Mouse (Mus musculus) embryonic facial prominence, embryonic 11.5 days (tissue): ENCODE results near the gene Kcnk1. TPM values are rescaled to one million over a fixed set of nuclear protein-coding genes. Genes with fewer than 3 reads are reported as not detected.

Source experiments
- ATAC-seq: fragments of 200-750 bp; cut with Nextera tagmentation; replicated peaks from 2 replicates; pipeline ENCODE4 v1.8.0; 2017; ENCODE audit warnings: low read depth; ENCODE audit not compliant: insufficient number of reproducible peaks, low FRiP score, low TSS enrichment
- DNase-seq: peaks from one replicate; pipeline ENCODE4 v3.0.0-alpha.2; 2015; ENCODE audit warnings: low spot score
- H3K27ac ChIP-seq: fragments of 300-500 bp; sonication (generic); replicated peaks from 2 replicates; pipeline ENCODE4 v1.5.1; 2014; ENCODE audit warnings: mild to moderate bottlenecking, low read depth, low read length, control low read depth
- H3K27me3 ChIP-seq: fragments of 300-500 bp; sonication (generic); 2 replicates; pipeline ENCODE4 v1.6.1; 2014; ENCODE audit warnings: mild to moderate bottlenecking, low read length, moderate library complexity, mixed read lengths; ENCODE audit not compliant: control insufficient read depth, insufficient read depth
- H3K36me3 ChIP-seq: fragments of 300-500 bp; sonication (generic); replicated peaks from 2 replicates; pipeline ENCODE4 v1.6.1; 2014; ENCODE audit warnings: low read depth, mild to moderate bottlenecking, low read length, moderate library complexity, mixed read lengths; ENCODE audit not compliant: control insufficient read depth, insufficient read depth
- H3K4me1 ChIP-seq: fragments of 300-500 bp; sonication (generic); 2 replicates; pipeline ENCODE4 v1.6.1; 2014; ENCODE audit warnings: low read length, mixed read lengths; ENCODE audit not compliant: control insufficient read depth, insufficient read depth
- H3K4me2 ChIP-seq: fragments of 300-500 bp; sonication (generic); 2 replicates; pipeline ENCODE4 v1.6.1; 2014; ENCODE audit warnings: low read depth, mild to moderate bottlenecking, control low read depth, low read length, moderate library complexity
- H3K4me3 ChIP-seq: fragments of 300-500 bp; sonication (generic); 2 replicates; pipeline ENCODE4 v1.5.1; 2014; ENCODE audit warnings: low read depth, low read length, control low read depth
- H3K9ac ChIP-seq: fragments of 300-500 bp; sonication (generic); replicated peaks from 2 replicates; pipeline ENCODE4 v1.6.1; 2014; ENCODE audit warnings: mild to moderate bottlenecking, control low read depth, low read length
- H3K9me3 ChIP-seq: fragments of 300-500 bp; sonication (generic); replicated peaks from 2 replicates; pipeline ENCODE4 v1.6.1; 2016; ENCODE audit warnings: mild to moderate bottlenecking, low read length, inconsistent platforms, mixed read lengths; ENCODE audit not compliant: control insufficient read depth
- WGBS: fragments of 180-500 bp; shearing (Covaris S2); extraction: QIAGEN DNeasy Blood & Tissue Kit; methylation state at CpG from one replicate; pipeline ENCODE4 v1.1.7; 2014; 5-methylcytosine and 5-hydroxymethylcytosine counted together
- polyA plus RNA-seq: library from polyadenylated mRNA; unstranded; fragments of >200 nt; fragmentation: Nextera tagmentation; extraction: Ambion mirVana; gene quantifications from 2 replicates; pipeline ENCODE4 v1.2.1, GENCODE M21; 2014

Kcnk1 gene
- polyA plus RNA-seq, 1 experiment from 2014 or later, result 18.7 TPM

DNA sequence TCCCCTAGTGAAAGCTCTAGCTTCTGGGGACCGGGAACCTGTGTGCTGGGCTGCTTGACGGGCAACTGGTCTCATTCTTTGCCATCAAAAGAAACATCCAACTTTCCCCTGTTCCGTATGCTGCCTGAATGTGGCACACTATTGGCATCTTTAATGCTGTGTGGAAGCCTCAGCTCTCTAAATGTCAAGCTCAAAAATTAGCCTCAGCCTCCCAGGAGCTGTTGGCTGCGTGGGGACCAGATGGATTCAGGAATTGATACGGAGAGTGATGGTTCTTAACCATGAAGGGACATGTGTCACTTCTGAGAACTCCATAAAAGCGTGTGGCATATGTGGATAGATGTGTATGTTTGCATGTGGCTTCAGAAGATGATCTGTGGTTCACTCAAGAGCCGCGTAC lies 27.0 kb downstream of the Kcnk1 start:
- Histone ChIP-seq H3K4me3 (no peak overlapping the region), H3K36me3 (no peaks in the 10 kb centered on the region), H3K4me2 (no peak overlapping the region), H3K9me3 (no peaks in the 10 kb centered on the region), H3K4me1 (no peaks in the 10 kb centered on the region), H3K27ac (no peak overlapping the region), H3K9ac (no peak overlapping the region), H3K27me3 (no peaks in the 10 kb centered on the region)
- 88% methylated on average over 8 of the region's 8 CpGs for WGBS
- no peak for ATAC-seq
- DNase-seq, result no peak

GRCm38 (mm10) chr8:126023706-126024305 lies 28.8 kb downstream of the Kcnk1 start:
- Histone ChIP-seq H3K4me2 (no peak overlapping the region), H3K27me3 (no peaks in the 10 kb centered on the region), H3K9me3 (no peaks in the 10 kb centered on the region), H3K9ac (no peak overlapping the region), H3K4me1 (no peaks in the 10 kb centered on the region), H3K27ac (no peak overlapping the region), H3K4me3 (no peak overlapping the region), H3K36me3 (no peaks in the 10 kb centered on the region)
- DNase-seq (no peak), ATAC-seq (no peak)
- WGBS, result 85% methylated on average over 3 of the region's 3 CpGs

DNA sequence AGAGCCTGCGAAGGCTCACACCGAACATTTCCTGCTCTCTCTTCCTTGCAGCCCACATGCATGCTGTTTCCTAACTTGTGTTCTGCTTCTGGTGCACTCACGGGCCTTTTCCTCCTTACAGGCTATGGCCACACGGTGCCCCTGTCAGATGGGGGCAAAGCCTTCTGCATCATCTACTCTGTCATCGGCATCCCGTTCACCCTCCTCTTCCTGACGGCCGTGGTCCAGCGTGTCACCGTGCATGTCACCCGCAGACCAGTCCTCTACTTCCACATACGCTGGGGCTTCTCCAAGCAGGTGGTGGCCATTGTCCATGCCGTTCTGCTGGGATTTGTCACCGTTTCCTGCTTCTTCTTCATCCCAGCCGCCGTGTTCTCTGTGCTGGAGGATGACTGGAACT lies 29.9 kb downstream of the Kcnk1 start:
- Histone ChIP-seq H3K4me1 (no peaks in the 10 kb centered on the region), H3K4me3 (no peak overlapping the region), H3K4me2 (no peak overlapping the region), H3K9ac (no peak overlapping the region), H3K27me3 (no peaks in the 10 kb centered on the region), H3K27ac (no peak overlapping the region), H3K36me3 (no peaks in the 10 kb centered on the region), H3K9me3 (no peaks in the 10 kb centered on the region)
- ATAC-seq, result no peak
- no peak for DNase-seq
- 91% methylated on average over 16 of the region's 16 CpGs for whole genome bisulfite sequencing

DNA sequence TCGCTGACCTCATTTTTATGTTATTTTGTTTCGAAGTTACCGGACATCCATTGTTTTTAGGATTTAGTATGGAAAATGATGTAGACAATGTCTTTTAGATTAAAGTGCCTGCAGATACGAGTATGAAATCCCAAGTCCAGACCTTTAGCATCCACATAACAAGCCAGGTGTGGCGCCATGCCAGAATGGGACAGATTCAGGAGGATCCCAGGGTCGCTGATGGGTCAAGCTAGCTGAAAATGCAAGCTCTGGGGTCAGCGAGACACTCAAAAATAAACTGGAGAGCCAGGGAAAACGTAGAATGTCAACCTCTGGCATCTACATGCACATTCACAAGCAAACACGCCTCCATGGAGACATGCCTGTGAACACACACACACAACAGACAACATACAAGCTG lies 31.2 kb downstream of the Kcnk1 start:
- H3K9me3 ChIP-seq, result no peaks in the 10 kb centered on the region
- H3K27ac ChIP-seq, result no peak overlapping the region
- H3K4me3 ChIP-seq, result no peak overlapping the region
- no peak overlapping the region for H3K9ac ChIP-seq
- DNase-seq, result no peak
- H3K4me2 ChIP-seq, result no peak overlapping the region
- ATAC-seq, result no peak
- no peaks in the 10 kb centered on the region for H3K27me3 ChIP-seq
- no peaks in the 10 kb centered on the region for H3K36me3 ChIP-seq
- no peaks in the 10 kb centered on the region for H3K4me1 ChIP-seq
- WGBS, result 89% methylated on average over 9 of the region's 9 CpGs

- ATAC-seq (no peak), DNase-seq (no peak)
- H3K9me3 ChIP-seq, result no peaks in the 10 kb centered on the region
- H3K4me2 ChIP-seq, result no peak overlapping the region
- no peak overlapping the region for H3K27ac ChIP-seq
- no peaks in the 10 kb centered on the region for H3K27me3 ChIP-seq
- 92% methylated on average over 9 of the region's 9 CpGs for WGBS
- no peak overlapping the region for H3K4me3 ChIP-seq
- no peaks in the 10 kb centered on the region for H3K36me3 ChIP-seq
- H3K9ac ChIP-seq, result no peak overlapping the region
- no peaks in the 10 kb centered on the region for H3K4me1 ChIP-seq
These were observed 31.6 kb downstream of the Kcnk1 start for GRCm38 (mm10) chr8:126026584-126026983.

DNA sequence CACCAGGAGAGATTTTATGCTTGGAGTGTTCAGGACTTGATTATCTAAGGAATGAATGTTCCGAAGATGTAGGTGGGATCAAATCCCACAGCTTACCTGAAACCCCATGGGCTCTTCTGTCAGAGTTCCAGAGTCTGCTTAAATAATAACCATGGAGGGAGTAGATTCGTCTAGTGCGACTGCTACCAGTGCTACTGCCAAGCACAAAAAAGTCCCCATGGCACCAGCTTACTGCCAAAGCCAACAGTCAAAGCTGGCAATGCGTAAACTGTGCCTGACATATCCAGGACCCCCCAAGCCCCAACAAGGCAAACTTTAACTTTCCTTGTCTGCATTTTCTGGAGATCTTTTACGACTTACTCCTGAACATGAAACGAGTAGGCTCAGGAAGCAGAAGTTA lies 32.5 kb downstream of the Kcnk1 start:
- Histone ChIP-seq H3K4me2 (no peak overlapping the region), H3K4me3 (no peak overlapping the region), H3K4me1 (no peaks in the 10 kb centered on the region), H3K36me3 (no peaks in the 10 kb centered on the region), H3K9me3 (no peaks in the 10 kb centered on the region), H3K27ac (no peak overlapping the region), H3K27me3 (no peaks in the 10 kb centered on the region), H3K9ac (no peak overlapping the region)
- ATAC-seq, result no peak
- DNase-seq, result no peak
- WGBS, result 86% methylated on average over 6 of the region's 6 CpGs

DNA sequence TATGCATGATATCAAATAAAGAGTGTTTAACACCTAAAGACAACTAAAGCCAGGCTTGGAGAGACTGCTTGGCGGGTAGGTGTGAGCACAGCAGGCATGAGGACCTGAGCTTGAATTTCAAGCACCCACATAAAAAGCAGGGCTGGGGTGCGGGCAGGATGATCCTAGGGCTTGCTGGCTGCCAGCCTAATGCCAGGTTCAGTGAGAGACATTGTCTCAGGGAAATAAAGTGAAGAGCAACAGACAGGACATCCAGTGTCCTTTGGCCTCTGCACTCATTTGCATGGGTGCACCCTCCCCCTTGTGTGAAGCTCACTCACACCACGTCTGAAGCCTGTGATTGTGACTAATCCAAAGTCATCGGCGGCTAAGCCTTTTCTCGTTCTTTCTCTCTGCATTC lies 34.0 kb downstream of the Kcnk1 start:
- H3K27me3 ChIP-seq, result no peaks in the 10 kb centered on the region
- WGBS, result 70% methylated on average over 6 of the region's 6 CpGs
- H3K4me3 ChIP-seq, result no peak overlapping the region
- no peak overlapping the region for H3K4me2 ChIP-seq
- H3K9ac ChIP-seq, result no peak overlapping the region
- H3K27ac ChIP-seq, result no peak overlapping the region
- no peaks in the 10 kb centered on the region for H3K4me1 ChIP-seq
- no peaks in the 10 kb centered on the region for H3K9me3 ChIP-seq
- ATAC-seq (no peak), DNase-seq (no peak)
- H3K36me3 ChIP-seq, result no peaks in the 10 kb centered on the region

GRCm38 (mm10) chr8:126032776-126033175 lies 37.8 kb downstream of the Kcnk1 start:
- H3K4me2 ChIP-seq, result no peak overlapping the region
- no peaks in the 10 kb centered on the region for H3K27me3 ChIP-seq
- H3K9ac ChIP-seq, result no peak overlapping the region
- no peak for DNase-seq
- no peaks in the 10 kb centered on the region for H3K36me3 ChIP-seq
- WGBS, result 84% methylated on average over 6 of the region's 6 CpGs
- no peak for ATAC-seq
- H3K9me3 ChIP-seq, result no peaks in the 10 kb centered on the region
- H3K27ac ChIP-seq, result no peak overlapping the region
- H3K4me1 ChIP-seq, result no peaks in the 10 kb centered on the region
- H3K4me3 ChIP-seq, result no peak overlapping the region
